Mouse (Mus musculus) liver, embryonic 12.5 days (tissue): ENCODE measurements around the gene Tmem126a. TPM values are rescaled to one million over a fixed set of nuclear protein-coding genes. Genes with fewer than 3 reads are reported as not detected.
A peak's percentile ranks its signal among the peaks of the same experiment; 100 is the strongest.

Experiments used
- ATAC-seq: fragments of 200-750 bp; cut with Nextera tagmentation; 2 replicates; pipeline ENCODE4 v1.8.0; 2017; ENCODE audit warnings: moderate number of reproducible peaks, mild to moderate bottlenecking, moderate library complexity
- H3K27ac ChIP-seq: fragments of 300-500 bp; sonication (generic); 2 replicates; pipeline ENCODE4 v1.5.1; 2016; ENCODE audit warnings: mild to moderate bottlenecking
- H3K27me3 ChIP-seq: fragments of 300-500 bp; sonication (generic); replicated peaks from 2 replicates; pipeline ENCODE4 v1.6.1; 2016; ENCODE audit warnings: mild to moderate bottlenecking, moderate library complexity
- H3K36me3 ChIP-seq: fragments of 300-500 bp; sonication (generic); 2 replicates; pipeline ENCODE4 v1.6.1; 2016; ENCODE audit warnings: mild to moderate bottlenecking, moderate library complexity
- H3K4me1 ChIP-seq: fragments of 300-500 bp; sonication (generic); 2 replicates; pipeline ENCODE4 v1.6.1; 2016
- H3K4me2 ChIP-seq: fragments of 300-500 bp; sonication (generic); 2 replicates; pipeline ENCODE4 v1.6.1; 2016; ENCODE audit warnings: mild to moderate bottlenecking, moderate library complexity
- H3K4me3 ChIP-seq: fragments of 300-500 bp; sonication (generic); 2 replicates; pipeline ENCODE4 v1.5.1; 2016; ENCODE audit warnings: mild to moderate bottlenecking, moderate library complexity
- H3K9ac ChIP-seq: fragments of 300-500 bp; sonication (generic); 2 replicates; pipeline ENCODE4 v1.6.1; 2016; ENCODE audit warnings: mild to moderate bottlenecking, moderate library complexity
- H3K9me3 ChIP-seq: fragments of 300-500 bp; sonication (generic); replicated peaks from 2 replicates; pipeline ENCODE4 v1.6.1; 2016; ENCODE audit warnings: mild to moderate bottlenecking, moderate library complexity
- WGBS: fragments of 180-500 bp; shearing (Covaris S2); methylation state at CpG from one replicate; pipeline ENCODE4 v1.1.7; 2016; ENCODE audit not compliant: insufficient replicate concordance; 5-methylcytosine and 5-hydroxymethylcytosine counted together
- polyA plus RNA-seq: library from polyadenylated mRNA; unstranded; fragments of >200 nt; fragmentation: Nextera tagmentation; extraction: Ambion mirVana; gene quantifications from 2 replicates; pipeline ENCODE4 v1.2.1, GENCODE M21; 2016

Gene Tmem126a
- polyA plus RNA-seq, 1 experiment from 2014 or later, result 66.9 TPM

GRCm38 (mm10) chr7:90443101-90444091, 13.6 kb downstream of the Tmem126a start:
- Histone ChIP-seq H3K4me1 (peaks cover 6% of the 10 kb centered on the region; the same call in 1 of the 2 replicates), H3K27me3 (no peaks in the 10 kb centered on the region), H3K27ac (peak overlapping the region; percentile 95), H3K4me3 (peak overlapping the region; percentile 98), H3K4me2 (peak overlapping the region; percentile 87), H3K9ac (peak overlapping the region; percentile 99), H3K36me3 (peaks cover 19% of the 10 kb centered on the region), H3K9me3 (no peaks in the 10 kb centered on the region)
- WGBS, result under 1% methylated on average over 123 of the region's 123 CpGs
- peak; percentile 69 for ATAC-seq

GRCm38 (mm10) chr7:90442518-90443080, 14.4 kb downstream of the Tmem126a start, which contains the start of gene Crebzf:
Gene Crebzf (plus strand): TSS chr7:90442729.
- Histone ChIP-seq H3K4me1 (peaks cover 6% of the 10 kb centered on the region; the same call in 1 of the 2 replicates), H3K4me3 (peak within 1 kb of the TSS; percentile 98), H3K27me3 (no peaks in the 10 kb centered on the region), H3K9ac (peak within 1 kb of the TSS; percentile 99), H3K9me3 (no peaks in the 10 kb centered on the region), H3K4me2 (peak within 1 kb of the TSS; percentile 87), H3K27ac (peak within 1 kb of the TSS; percentile 95), H3K36me3 (peaks cover 13% of the 10 kb centered on the region)
- ATAC-seq, result peak; percentile 92
- under 1% methylated on average over 52 of the region's 54 CpGs for WGBS

- peak overlapping the region; percentile 87 for H3K4me2 ChIP-seq
- ATAC-seq, result no peak
- 15% methylated on average over 4 of the region's 4 CpGs for WGBS
- peak overlapping the region; percentile 78 for H3K27ac ChIP-seq
- peaks cover 8% of the 10 kb centered on the region for H3K36me3 ChIP-seq
- H3K4me3 ChIP-seq, result peak overlapping the region; percentile 98
- H3K4me1 ChIP-seq, result peaks cover 4% of the 10 kb centered on the region; the same call in 1 of the 2 replicates
- H3K9me3 ChIP-seq, result no peaks in the 10 kb centered on the region
- peak overlapping the region; percentile 99 for H3K9ac ChIP-seq
- H3K27me3 ChIP-seq, result no peaks in the 10 kb centered on the region
These were observed 15.0 kb downstream of the Tmem126a start for GRCm38 (mm10) chr7:90442070-90442469.

GRCm38 (mm10) chr7:90440044-90440443, 17.0 kb downstream of the Tmem126a start:
- Histone ChIP-seq H3K4me3 (no peak overlapping the region), H3K9me3 (no peaks in the 10 kb centered on the region), H3K27ac (no peak overlapping the region), H3K4me2 (no peak overlapping the region), H3K9ac (no peak overlapping the region), H3K27me3 (no peaks in the 10 kb centered on the region), H3K36me3 (0 out of 2 replicates have a peak, but pooled peaks cover 3% of the 10 kb centered on the region), H3K4me1 (no peaks in the 10 kb centered on the region)
- ATAC-seq, result no peak
- 81% methylated on average over 4 of the region's 4 CpGs for WGBS

GRCm38 (mm10) chr7:90432221-90432620, 24.8 kb downstream of the Tmem126a start:
- Histone ChIP-seq H3K27ac (no peak overlapping the region), H3K4me3 (no peak overlapping the region)

GRCm38 (mm10) chr7:90427006-90427405, 30.0 kb downstream of the Tmem126a start:
- no peak overlapping the region for H3K27ac ChIP-seq
- 45% methylated on average over 9 of the region's 9 CpGs for WGBS
- no peak overlapping the region; the same call in 1 of the 2 replicates for H3K9ac ChIP-seq
- ATAC-seq, result no peak
- H3K4me2 ChIP-seq, result peak overlapping the region; percentile 56
- H3K4me1 ChIP-seq, result no peaks in the 10 kb centered on the region
- no peaks in the 10 kb centered on the region for H3K36me3 ChIP-seq
- H3K27me3 ChIP-seq, result peaks cover 8% of the 10 kb centered on the region; the same call in 1 of the 2 replicates
- no peak overlapping the region for H3K4me3 ChIP-seq
- no peaks in the 10 kb centered on the region for H3K9me3 ChIP-seq

More at GRCm38 (mm10) chr7:90432221-90432620, 24.8 kb downstream of the Tmem126a start:
- Histone ChIP-seq H3K4me1 (no peaks in the 10 kb centered on the region), H3K27me3 (peaks cover 2% of the 10 kb centered on the region; the same call in 1 of the 2 replicates), H3K4me2 (no peak overlapping the region), H3K9me3 (no peaks in the 10 kb centered on the region), H3K36me3 (no peaks in the 10 kb centered on the region), H3K9ac (no peak overlapping the region)
- ATAC-seq, result no peak

- H3K4me2 ChIP-seq, result peak within 1 kb of the TSS; percentile 56
- H3K27me3 ChIP-seq, result peaks cover 8% of the 10 kb centered on the region; the same call in 1 of the 2 replicates
- WGBS, result 20% methylated on average over 29 of the region's 29 CpGs
- H3K4me1 ChIP-seq, result no peaks in the 10 kb centered on the region
- H3K27ac ChIP-seq, result no peak within 1 kb of the TSS
- H3K4me3 ChIP-seq, result peak within 1 kb of the TSS; percentile 31
- no peaks in the 10 kb centered on the region for H3K36me3 ChIP-seq
- peak; percentile 84 for ATAC-seq
- no peaks in the 10 kb centered on the region for H3K9me3 ChIP-seq
- H3K9ac ChIP-seq, result no peak within 1 kb of the TSS; the same call in 1 of the 2 replicates
These were observed 30.7 kb downstream of the Tmem126a start, which contains the start of gene Ccdc89 for GRCm38 (mm10) chr7:90426020-90427001. Gene Ccdc89 (plus strand): TSS chr7:90426577.

GRCm38 (mm10) chr7:90409934-90410333, 47.1 kb downstream of the Tmem126a start:
- H3K9me3 ChIP-seq, result no peaks in the 10 kb centered on the region
- no peak overlapping the region for H3K27ac ChIP-seq
- H3K36me3 ChIP-seq, result no peaks in the 10 kb centered on the region
- WGBS, result 24% methylated on average over 3 of the region's 3 CpGs
- no peak for ATAC-seq
- H3K4me3 ChIP-seq, result no peak overlapping the region
- no peaks in the 10 kb centered on the region for H3K4me1 ChIP-seq
- H3K9ac ChIP-seq, result no peak overlapping the region
- H3K4me2 ChIP-seq, result no peak overlapping the region
- H3K27me3 ChIP-seq, result no peaks in the 10 kb centered on the region

Other genes starting within 250 kb of the Tmem126a start
- gene Ccdc83, start 191.5 kb downstream of the Tmem126a start, polyA plus RNA-seq, result not detected in 2 replicates
- 0.95 and 1.1 TPM in 2 replicates for gene Sytl2, start 155.0 kb downstream of the Tmem126a start, polyA plus RNA-seq
- gene Ccdc89, start 30.7 kb downstream of the Tmem126a start, polyA plus RNA-seq, result 0.26 and 0.41 TPM in 2 replicates
- gene Crebzf, start 14.5 kb downstream of the Tmem126a start, polyA plus RNA-seq, result 33.5 and 34.6 TPM in 2 replicates
- 14.0 and 15.7 TPM in 2 replicates for gene Tmem126b, start 18.8 kb upstream of the Tmem126a start, polyA plus RNA-seq
- gene Dlg2, start 19.4 kb upstream of the Tmem126a start, polyA plus RNA-seq, result 0.71 and 1.1 TPM in 2 replicates